Mouse (Mus musculus): ENCODE results near the gene Pla2g12b. TPM values are rescaled to one million over a fixed set of nuclear protein-coding genes. Genes with fewer than 3 reads are reported as not detected.
"Not testable (repeated sequence)": the region's sequence is repeated elsewhere in the genome, so short reads cannot be mapped to it uniquely, and the experiment has no call there.

The Pla2g12b gene
- not detected for total RNA-seq (2021)

DNA sequence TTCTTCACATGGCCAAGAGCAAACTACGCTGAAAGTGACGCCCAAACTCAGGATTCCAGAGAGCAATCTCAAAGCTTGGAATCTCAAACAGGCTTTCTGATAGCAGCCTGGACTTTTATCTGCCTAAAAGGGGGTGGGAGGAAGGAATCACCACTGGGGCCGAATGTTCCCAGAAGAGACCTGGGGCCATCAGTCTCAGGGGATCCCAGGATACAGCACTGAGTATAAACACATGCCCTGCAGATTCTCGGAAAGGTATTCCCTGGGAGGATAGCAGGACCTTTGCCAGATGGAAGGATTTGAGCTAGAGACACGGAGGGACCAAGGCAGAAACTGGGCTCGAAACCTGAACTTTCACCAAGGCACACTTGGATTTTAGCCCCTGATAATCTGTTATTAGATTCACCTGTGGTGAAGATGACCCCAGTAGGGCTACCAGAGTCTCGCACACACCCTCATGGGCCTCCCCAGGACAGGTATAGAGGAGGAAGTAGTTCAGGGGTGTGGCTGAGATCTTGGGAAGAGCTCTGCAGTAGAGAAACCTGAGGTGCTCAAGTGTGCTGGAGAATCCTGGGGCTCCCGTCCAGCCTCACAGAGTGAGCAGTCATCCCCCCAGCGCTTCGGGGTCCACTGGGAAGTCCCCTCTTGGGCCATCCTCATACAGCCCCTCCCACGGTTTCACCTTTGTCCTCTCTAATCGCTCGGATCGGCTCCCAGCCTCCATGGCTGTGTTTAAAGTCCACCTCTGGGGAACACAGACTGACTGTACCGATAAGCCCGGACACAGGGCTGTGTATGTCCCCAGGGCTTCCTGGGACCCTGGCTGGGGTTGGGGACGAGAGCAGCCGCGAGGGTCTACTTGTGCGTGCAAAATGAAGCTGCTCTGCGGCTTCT is at the start of gene Pla2g12b:
Gene Pla2g12b, plus strand, starts transcription at position 762 of the 894 bp plus-strand sequence.
- DNase-seq (ENCODE audit: low spot score), result no peak
- intact Hi-C loops (cut with DNase I), result no loop called here

DNA sequence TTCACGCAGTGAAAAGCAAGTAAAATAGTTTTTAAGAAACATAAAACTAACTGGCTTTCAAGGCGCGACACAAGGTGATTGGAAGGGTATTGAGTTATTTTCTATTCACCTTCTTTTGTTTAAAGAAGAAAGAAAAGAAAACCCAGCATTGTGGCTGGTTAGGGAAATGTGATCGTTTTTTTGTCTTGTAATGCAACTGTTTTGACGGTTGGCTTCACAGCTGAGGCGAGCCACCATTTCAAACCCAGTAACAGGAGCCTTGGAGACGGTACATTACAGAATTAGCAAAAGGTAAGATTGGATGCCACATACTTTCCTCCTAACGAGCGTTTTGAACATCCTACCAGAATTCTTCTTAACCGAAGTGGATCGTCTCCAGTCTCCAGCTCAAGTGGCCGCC is 49.3 kb upstream of the Pla2g12b start:
- intact Hi-C loops (cut with DNase I), result no loop called here
- no peak for DNase-seq (ENCODE audit: low spot score)

DNA sequence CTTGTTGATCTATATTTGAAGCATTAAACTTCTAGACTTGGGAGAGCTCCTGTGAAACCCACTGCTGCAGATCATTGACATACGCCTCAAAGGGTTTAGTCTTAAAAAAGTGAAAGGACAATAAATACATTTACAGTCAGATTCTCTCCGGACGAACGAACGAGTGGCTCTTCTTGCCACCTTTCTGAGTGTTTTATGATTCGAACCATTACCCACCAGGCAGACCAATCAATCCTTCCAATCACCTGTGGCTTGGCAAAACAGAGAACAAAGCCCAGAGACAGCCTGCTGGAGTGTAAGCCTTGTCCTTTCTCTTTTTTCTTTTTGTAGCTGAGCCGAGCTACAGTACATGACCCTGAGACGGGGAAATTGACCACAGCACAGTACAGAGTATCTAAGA is 48.4 kb upstream of the Pla2g12b start:
- intact Hi-C loops (cut with DNase I), result loop anchor here (5.0 kb wide), 1 partner anchor 188 kb away; no protein-coding TSS in a partner anchor

DNA sequence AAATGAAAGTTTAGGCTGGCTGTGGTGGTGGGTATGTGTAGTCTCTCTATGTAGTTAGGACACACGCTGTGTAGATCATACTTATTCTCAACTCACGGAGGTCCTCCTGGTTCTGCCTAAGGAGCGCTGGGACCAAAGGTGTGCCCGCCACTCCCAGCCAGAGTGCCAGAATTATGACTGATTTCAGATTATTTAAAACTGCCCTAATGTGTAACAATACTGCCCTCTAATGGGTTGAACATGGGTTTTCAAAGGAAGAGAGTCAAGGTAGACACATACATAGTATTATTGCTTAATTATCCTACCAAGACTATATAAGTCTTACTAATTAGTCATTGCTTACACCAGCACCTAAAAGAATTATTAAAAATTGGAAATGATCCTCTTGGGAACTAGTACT is 44.7 kb upstream of the Pla2g12b start:
- intact Hi-C loops (cut with DNase I), result loop anchor here (2.0 to 5.0 kb wide), 4 partner anchors 32 to 191 kb away; no protein-coding TSS in a partner anchor
- DNase-seq (ENCODE audit: low spot score), result no peak

More for the DNA sequence above, 48.4 kb upstream of the Pla2g12b start:
- no peak for DNase-seq (ENCODE audit: low spot score)

DNA sequence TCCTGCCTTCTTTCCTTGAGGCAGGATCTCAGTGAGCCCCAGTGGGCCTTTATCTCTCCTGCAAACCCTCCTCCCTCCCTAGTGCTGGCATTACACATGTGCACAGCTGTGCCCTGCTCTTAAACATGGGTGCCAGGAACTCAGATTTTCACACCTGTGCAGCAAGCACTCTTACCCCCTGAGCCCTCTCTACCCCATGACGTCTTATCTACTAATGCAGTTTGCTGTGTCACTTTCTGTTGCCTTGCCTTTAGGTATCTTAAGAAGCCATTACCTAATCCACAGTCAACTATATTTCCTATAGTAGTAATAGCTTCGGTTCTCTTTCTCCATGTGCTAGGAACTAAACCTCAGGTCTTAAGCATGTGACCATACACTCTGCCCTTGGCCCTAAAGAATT is 40.3 kb upstream of the Pla2g12b start:
- DNase-seq (ENCODE audit: low spot score), result no peak
- intact Hi-C loops (cut with DNase I), result no loop called here

DNA sequence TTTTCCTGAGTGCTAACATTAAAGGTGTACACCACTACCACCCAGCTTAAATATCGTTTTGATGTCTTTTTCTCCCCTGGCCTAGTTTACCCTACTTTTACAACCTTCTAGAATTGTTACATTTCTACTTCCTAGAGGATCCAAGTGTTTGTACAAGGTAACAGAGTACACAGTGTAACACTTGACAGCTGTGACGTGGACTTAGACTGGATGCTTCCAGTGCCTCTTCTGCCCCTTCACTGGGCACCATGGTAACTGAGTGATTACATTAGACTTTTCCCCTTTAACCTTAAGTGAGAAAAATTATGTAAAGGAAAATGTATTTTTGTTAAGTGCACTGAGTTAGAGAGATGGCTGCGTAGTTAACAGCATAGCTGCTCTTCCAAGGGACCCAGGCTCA is 38.9 kb upstream of the Pla2g12b start:
- intact Hi-C loops (cut with DNase I), result no loop called here
- no peak for DNase-seq (ENCODE audit: low spot score)

DNA sequence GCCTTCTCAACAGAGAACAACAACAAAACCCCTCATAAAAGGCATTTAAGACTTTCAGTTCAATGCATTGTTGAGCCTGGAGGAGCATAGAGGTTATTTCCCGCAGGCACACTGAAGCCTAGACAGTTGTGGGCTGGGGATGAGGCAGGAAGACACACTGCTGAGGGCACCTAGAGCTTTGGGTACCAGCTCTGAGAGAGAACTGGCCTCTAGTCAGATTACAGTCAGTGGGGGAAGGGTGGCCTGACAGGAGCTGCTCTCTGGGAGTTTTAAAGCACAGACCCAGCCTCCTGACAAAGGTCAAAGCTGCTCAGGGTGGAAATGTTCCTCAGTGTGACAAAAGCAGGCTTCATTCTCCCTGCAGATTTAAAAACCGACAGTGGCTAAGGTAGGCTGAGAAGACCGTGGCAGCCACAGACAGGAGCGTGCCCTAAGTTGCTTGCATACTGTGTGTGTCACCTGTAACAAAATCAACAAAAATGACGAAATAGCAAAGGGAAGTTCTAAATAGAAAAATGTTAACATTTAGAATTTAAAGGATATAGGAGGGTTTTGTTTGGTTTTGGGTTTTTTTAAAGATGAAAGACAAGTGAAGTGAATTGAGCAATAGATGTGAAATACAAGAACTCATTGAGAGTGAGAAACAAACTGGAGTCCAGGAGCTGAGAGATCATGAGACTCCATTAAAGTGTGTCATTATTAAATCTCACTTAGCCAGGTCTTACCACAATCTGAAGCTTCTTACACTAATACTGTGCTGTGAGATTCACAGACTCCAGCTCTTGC is 37.5 kb upstream of the Pla2g12b start:
- intact Hi-C loops (cut with DNase I), result loop anchor here (5.0 kb wide), 1 partner anchor 496 kb away; no protein-coding TSS in a partner anchor
- no peak for DNase-seq (ENCODE audit: low spot score)

DNA sequence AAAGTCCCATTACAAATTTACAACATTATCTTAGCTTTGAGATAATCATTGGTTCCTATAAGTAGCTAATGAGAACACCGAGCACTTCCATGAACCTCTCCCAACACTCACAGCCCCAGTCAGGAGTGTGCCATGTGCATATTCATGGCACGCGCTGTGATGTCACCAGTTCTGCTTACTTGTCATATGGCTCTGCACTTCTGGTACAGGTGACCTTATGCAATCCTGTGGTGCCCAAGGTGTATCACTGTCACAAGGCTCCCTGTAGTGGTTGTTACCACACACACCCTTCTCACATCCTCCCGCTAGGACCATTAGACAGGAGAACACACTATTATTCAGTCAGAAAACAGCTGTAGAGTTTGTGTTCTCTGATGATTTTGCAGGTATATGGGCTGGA is 36.7 kb upstream of the Pla2g12b start:
- intact Hi-C loops (cut with DNase I), result loop anchor here (5.0 kb wide), 1 partner anchor 496 kb away; no protein-coding TSS in a partner anchor

DNA sequence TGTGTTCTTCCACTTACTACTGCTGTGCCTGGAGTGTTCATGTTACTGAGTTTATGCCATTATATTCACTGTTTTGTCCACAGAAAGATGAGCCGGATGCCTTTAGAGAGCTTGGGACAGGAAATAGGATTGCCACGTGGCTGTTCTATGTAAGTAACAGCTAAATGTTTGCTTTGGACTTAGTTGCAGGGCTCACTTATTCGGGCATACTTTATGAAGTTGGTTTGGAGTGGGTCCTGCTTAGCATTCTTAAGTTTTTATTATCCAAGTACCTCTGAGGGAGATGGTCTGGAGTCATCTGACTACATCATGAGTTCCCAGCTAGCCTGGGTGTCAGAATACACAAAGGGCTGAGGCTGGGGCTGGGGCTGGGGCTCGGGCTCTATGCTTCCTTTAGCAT is 36.3 kb upstream of the Pla2g12b start:
- intact Hi-C loops (cut with DNase I), result loop anchor here (5.0 kb wide), 1 partner anchor 495 kb away; no protein-coding TSS in a partner anchor
- no peak for DNase-seq (ENCODE audit: low spot score)

More for the DNA sequence above, 36.7 kb upstream of the Pla2g12b start:
- DNase-seq (ENCODE audit: low spot score), result no peak

DNA sequence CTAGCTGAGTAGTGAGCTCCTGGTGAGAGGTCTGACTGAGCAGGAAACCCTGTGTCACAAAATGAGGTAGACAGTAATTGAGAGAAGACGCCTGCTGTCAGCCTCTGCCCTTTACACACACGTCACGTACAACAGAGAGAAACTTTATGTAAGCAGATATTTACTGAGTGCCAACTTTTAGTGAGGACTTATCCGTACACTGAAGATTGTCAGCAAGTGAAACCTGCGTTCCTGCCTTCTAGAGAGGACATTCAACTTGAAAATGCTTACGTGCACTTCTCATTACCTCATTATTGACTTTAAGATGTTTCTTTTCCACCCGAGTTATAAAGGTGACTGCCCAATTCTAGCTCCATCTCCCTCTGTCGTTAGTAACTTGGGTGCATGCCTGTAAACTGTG is 34.7 kb upstream of the Pla2g12b start:
- no peak for DNase-seq (ENCODE audit: low spot score)
- intact Hi-C loops (cut with DNase I), result loop anchor here (5.0 kb wide), 1 partner anchor 494 kb away; no protein-coding TSS in a partner anchor

DNA sequence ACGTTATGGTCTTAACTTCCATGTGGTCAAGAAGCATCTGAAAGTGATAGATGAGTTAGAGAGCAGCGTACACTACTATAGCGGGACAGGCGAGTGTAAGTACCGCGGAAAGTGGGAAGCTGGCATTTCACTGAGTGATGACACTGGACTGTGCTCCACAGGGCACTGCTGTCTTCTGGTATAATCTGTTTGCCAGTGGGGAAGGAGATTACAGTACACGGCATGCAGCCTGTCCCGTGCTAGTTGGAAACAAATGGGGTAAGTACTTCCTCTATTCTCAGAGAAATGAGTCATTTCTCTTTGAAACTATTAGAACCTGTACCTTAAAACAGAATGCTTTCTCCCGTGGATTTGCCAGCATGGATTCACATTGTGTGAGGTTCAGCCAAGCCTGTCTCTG is 34.0 kb upstream of the Pla2g12b start:
- intact Hi-C loops (cut with DNase I), result loop anchor here (5.0 kb wide), 1 partner anchor 493 kb away; no protein-coding TSS in a partner anchor
- no peak for DNase-seq (ENCODE audit: low spot score)

DNA sequence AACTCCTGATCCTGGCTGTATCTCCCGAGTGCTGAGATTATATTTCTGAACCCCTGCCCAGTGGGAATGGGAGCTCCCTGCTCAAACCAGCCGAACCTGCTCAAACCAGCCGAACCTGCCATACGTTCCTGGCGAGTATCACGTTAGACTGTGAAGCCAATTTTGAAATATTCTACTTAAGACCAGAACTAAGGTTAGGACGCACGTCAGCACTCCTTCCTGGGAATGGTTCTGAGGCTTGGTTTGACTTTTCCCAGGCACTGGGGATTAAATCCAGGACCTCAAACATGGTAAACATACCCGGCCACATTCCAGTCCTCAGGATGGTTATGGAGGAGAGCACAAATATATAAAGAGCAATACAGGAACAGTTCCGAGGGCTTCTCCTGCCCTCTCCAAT is 25.6 kb upstream of the Pla2g12b start:
- DNase-seq (ENCODE audit: low spot score), result no peak
- intact Hi-C loops (cut with DNase I), result no loop called here

DNA sequence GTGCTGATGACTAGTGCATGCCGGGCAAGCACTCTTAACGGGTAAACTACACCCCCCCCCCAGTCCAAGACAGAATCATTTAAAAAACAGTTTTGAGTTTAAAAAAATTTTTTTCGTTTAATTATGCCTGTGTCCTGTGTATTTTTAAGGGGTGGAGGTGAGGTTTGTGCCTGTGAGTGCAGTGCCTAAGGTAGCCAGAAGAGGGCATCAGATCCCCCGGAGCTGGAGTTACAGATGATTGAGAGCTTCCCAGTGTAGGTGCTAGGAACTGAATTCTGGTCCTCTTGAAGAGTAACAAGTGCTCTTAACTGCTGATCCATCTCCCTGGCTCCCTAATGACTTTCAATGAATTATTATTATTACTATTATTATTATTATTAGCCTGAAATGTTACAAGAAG is 24.7 kb upstream of the Pla2g12b start:
- DNase-seq (ENCODE audit: low spot score), result no peak
- intact Hi-C loops (cut with DNase I), result no loop called here

DNA sequence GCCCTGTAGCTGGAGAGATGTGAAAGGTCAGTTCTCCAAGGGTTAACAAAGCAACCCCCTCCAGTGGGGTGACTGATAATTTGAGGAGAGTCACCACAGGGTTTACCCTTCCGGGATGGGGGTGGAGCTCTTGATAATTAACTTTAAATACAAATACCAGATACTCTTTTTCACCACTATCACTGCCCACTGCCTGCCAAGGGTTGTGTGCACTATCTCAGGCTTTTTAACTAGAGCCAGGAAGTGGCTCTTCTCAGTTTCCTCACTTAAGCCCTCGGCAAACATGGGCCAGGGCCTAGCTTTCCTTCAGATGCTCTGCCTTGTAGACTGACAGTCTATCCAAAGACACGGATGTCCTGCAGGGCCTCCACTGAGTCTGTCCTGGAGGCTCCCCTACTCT is 23.5 kb upstream of the Pla2g12b start:
- intact Hi-C loops (cut with DNase I), result no loop called here
- DNase-seq (ENCODE audit: low spot score), result no peak

DNA sequence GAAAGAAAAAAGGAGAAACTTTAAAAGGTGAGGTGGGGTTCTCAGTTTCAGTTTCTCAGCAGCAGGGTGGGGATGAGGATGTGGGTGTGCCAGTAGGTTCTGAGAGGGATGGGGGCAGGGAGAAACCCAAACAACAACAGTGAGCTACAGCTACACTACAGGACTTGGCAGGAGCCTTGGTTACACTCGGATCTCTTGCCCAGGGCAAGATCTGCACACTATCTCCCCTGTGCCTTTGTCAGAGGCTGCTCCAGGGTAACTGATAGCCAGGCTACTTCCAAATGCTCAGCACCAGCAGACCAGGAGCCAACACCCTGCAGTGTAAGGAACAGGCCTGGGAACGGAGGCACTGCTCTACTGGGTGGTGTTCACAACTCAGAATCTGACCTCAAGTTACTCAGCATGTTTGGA is 23.0 kb upstream of the Pla2g12b start:
- no peak for DNase-seq (ENCODE audit: low spot score)

DNA sequence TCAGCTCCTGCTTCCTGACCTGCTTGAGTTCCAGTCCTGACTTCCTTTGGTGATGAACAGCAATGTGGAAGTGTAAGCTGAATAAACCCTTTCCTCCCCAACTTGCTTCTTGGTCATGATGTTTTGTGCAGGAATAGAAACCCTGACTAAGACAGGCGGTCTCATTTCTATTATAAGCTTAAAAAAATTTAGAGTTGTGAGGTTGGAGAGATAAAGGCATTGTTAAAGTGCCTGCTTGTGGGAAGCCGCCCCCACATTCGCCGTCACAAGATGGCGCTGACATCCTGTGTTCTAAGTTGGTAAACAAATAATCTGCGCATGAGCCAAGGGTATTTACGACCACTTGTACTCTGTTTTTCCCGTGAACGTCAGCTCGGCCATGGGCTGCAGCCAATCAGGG is 21.9 kb upstream of the Pla2g12b start:
- intact Hi-C loops (cut with DNase I); DNase-seq (ENCODE audit: low spot score): not testable (repeated sequence)

More for the DNA sequence above, 23.0 kb upstream of the Pla2g12b start:
- intact Hi-C loops (cut with DNase I), result no loop called here

DNA sequence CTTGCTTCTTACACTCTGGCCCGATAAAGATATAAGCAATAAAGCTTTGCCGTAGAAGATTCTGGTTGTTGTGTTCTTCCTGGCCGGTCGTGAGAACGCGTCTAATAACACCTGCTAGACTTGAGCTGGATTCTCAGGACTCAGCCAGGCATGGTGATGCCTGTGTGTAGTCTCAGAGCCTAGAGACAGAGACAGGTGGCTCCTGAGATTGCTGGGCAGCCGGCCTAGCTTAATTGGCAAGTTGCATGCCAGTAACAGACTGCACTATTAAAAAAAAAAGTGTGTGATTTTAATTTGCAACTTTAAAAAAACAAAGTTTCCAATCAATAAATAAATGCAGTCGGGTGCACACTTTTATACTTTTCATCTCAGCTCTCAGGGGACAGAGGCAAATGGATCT is 16.5 kb upstream of the Pla2g12b start:
- DNase-seq (ENCODE audit: low spot score), result no peak
- intact Hi-C loops (cut with DNase I), result no loop called here

DNA sequence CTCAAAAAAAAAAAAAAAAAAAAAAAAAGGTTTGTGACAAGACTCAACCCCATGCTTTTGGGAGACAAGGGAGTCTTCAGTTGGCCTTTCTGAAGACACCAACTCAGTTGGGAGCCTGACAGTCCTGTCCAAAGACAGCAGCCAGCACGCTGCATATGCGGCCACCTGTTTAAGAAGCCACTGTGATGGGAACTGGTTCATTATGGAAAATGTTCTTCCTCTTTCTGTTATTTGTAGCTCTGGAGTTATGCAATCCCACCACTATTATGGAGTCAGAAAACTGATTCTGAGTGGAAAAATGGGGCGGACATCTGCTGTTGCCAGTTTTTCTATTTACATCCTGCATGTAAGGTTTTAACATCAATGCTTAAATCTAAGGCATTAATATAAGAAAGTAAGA is 13.8 kb upstream of the Pla2g12b start:
- DNase-seq (ENCODE audit: low spot score), result no peak
- intact Hi-C loops (cut with DNase I), result no loop called here

DNA sequence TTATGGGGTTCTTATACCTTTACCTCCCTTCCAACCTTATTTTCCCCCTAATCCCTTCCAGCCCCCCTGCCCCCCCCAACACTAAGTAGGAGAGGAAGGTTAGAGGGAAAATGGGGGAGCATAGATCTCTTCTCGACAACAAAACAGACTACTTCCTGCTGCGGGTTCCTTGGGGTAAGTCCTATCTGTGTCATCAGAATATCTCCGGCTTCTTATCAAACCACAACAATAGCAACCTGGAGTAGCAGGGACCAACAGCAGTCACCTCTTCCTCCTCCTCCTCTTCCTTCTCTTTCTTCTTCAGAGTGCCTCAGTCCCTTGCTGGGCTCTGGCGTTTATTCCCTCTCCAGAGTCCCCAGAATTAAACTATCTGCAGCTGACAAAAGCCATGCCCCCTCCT is 11.6 kb upstream of the Pla2g12b start:
- intact Hi-C loops (cut with DNase I), result no loop called here

DNA sequence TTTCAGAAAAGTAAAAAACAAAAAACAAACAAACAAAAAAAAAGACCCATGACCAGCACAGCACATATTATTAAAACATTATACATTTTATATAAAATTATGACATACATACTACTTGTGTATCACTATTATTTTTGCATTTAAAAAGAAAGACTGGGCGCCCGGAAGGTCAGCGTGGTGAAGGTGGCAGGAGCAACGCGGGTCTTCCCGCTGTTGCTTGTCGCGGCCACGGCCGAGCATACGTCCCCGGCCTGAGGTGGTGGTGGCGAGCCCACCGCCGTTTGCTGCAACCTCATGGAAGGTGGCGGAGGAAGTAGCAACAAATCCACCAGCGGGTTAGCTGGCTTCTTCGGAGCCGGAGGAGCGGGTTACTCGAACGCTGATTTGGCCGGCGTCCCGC is 8.0 kb upstream of the Pla2g12b start, which contains the start of gene Gm10273:
Gene Gm10273, plus strand, starts transcription at position 172 of the 400 bp plus-strand sequence.
- DNase-seq (ENCODE audit: low spot score); intact Hi-C loops (cut with DNase I): not testable (repeated sequence)

More for the DNA sequence above, 11.6 kb upstream of the Pla2g12b start:
- DNase-seq (ENCODE audit: low spot score), result no peak

Measured in heart, postnatal 25 days (tissue).